Mouse (Mus musculus): ENCODE measurements around the gene Proser2.

Proser2 gene

GRCm38 (mm10) chr2:6074891-6075529 is 55.0 kb downstream of the Proser2 start:
- in situ Hi-C loops (cut with MboI, MseI): loop anchor here (25.0 kb wide), 1 partner anchor 1288 kb away; no protein-coding TSS in a partner anchor

- in situ Hi-C loops (cut with MboI, MseI): loop anchor here (25.0 kb wide), 1 partner anchor 1285 kb away; no protein-coding TSS in a partner anchor
These were observed 57.2 kb downstream of the Proser2 start for GRCm38 (mm10) chr2:6072685-6073260.

GRCm38 (mm10) chr2:6071598-6072440 is 58.2 kb downstream of the Proser2 start:
- in situ Hi-C loops (cut with MboI, MseI): loop anchor here (25.0 kb wide), 1 partner anchor 1285 kb away; no protein-coding TSS in a partner anchor

GRCm38 (mm10) chr2:6070925-6071324 is 59.1 kb downstream of the Proser2 start:
- in situ Hi-C loops (cut with MboI, MseI): loop anchor here (25.0 kb wide), 1 partner anchor 1284 kb away; no protein-coding TSS in a partner anchor

GRCm38 (mm10) chr2:6067341-6067740 is 62.7 kb downstream of the Proser2 start:
- in situ Hi-C loops (cut with MboI, MseI): loop anchor here (25.0 kb wide), 1 partner anchor 1280 kb away; no protein-coding TSS in a partner anchor

- in situ Hi-C loops (cut with MboI, MseI): loop anchor here (25.0 kb wide), 1 partner anchor 1273 kb away; no protein-coding TSS in a partner anchor
These were observed 69.8 kb downstream of the Proser2 start for GRCm38 (mm10) chr2:6060071-6060804.

- in situ Hi-C loops (cut with MboI, MseI): loop anchor here (25.0 kb wide), 1 partner anchor 1272 kb away; no protein-coding TSS in a partner anchor
These were observed 70.7 kb downstream of the Proser2 start for GRCm38 (mm10) chr2:6059291-6059690.

- in situ Hi-C loops (cut with MboI, MseI): loop anchor here (25.0 kb wide), 1 partner anchor 1269 kb away; no protein-coding TSS in a partner anchor
These were observed 73.5 kb downstream of the Proser2 start for GRCm38 (mm10) chr2:6056518-6056917.

- in situ Hi-C loops (cut with MboI, MseI): loop anchor here (25.0 kb wide), 1 partner anchor 1268 kb away; no protein-coding TSS in a partner anchor
These were observed 74.5 kb downstream of the Proser2 start for GRCm38 (mm10) chr2:6055466-6055865.

- in situ Hi-C loops (cut with MboI, MseI): no loop called here
These were observed 81.0 kb downstream of the Proser2 start for GRCm38 (mm10) chr2:6049018-6049417.

GRCm38 (mm10) chr2:6048570-6048969 is 81.4 kb downstream of the Proser2 start:
- in situ Hi-C loops (cut with MboI, MseI): no loop called here

Measured in T-helper 2 cell (primary cell).